In genomic region chr8:126734743-126735487, GRCm38 (mm10) we compare ENCODE assay signal across 8 mouse cellular contexts.
DNase-seq lines count a peak whose midpoint lies in the region; ATAC-seq lines count a peak whose summit lies in the region.

No protein-coding gene starts in this region.

- H3K4me1 ChIP-seq in heart, embryonic 10.5 days = peaks cover 28% of the 10 kb centered on the region
- peaks cover 9% of the 10 kb centered on the region; the same call in 1 of the 2 replicates for H3K4me1 ChIP-seq in brown adipose tissue, adult 24 weeks (ENCODE audit: control insufficient read depth, insufficient read depth, insufficient read length, low read length)
- H3K4me1 ChIP-seq in hindbrain, embryonic 16.5 days (ENCODE audit: control insufficient read depth, insufficient read depth, low read depth, low read length) = peaks cover 31% of the 10 kb centered on the region
- peaks cover 12% of the 10 kb centered on the region for H3K4me1 ChIP-seq in liver, embryonic 16.5 days (ENCODE audit: control insufficient read depth, low read depth, low read length)

- 69% methylated on average over 7 of the region's 7 CpGs for WGBS in heart, embryonic 10.5 days
- 58% methylated on average over 7 of the region's 7 CpGs for WGBS in hindbrain, embryonic 16.5 days
- 53% methylated on average over 7 of the region's 7 CpGs for WGBS in liver, embryonic 16.5 days (ENCODE audit: insufficient replicate concordance)

- intact Hi-C loops in heart, postnatal 36 days (cut with DNase I) = loop anchor here (5.0 kb wide), 1 partner anchor 52 kb away; no protein-coding TSS in a partner anchor

- H3K27me3 ChIP-seq in heart, embryonic 10.5 days (ENCODE audit: insufficient read depth, poor library complexity, severe bottlenecking) = no peaks in the 10 kb centered on the region
- H3K27me3 ChIP-seq in hindbrain, embryonic 16.5 days (replicated peaks; ENCODE audit: control insufficient read depth, insufficient read depth, low read length) = no peaks in the 10 kb centered on the region
- no peaks in the 10 kb centered on the region for H3K27me3 ChIP-seq in liver, embryonic 16.5 days (ENCODE audit: control insufficient read depth, insufficient read depth, low read depth, low read length)

- H3K9me3 ChIP-seq in heart, embryonic 10.5 days = no peaks in the 10 kb centered on the region
- H3K9me3 ChIP-seq in hindbrain, embryonic 16.5 days (ENCODE audit: control insufficient read depth, low read length) = no peaks in the 10 kb centered on the region
- H3K9me3 ChIP-seq in liver, embryonic 16.5 days (replicated peaks; ENCODE audit: control insufficient read depth, low read length) = no peaks in the 10 kb centered on the region

- DNase-seq in heart, embryonic 10.5 days (ENCODE audit: low spot score) = peak; percentile 63
- no peak for DNase-seq in heart, postnatal 36 days
- no peak for DNase-seq in frontal cortex, postnatal 25 days (ENCODE audit: low spot score in 2 of 2)
- no peak for DNase-seq in frontal cortex, postnatal 14 days (ENCODE audit: low spot score in 2 of 2)
- DNase-seq in right cerebral cortex, adult 18-20 months = no peak

- H3K36me3 ChIP-seq in heart, embryonic 10.5 days = no peaks in the 10 kb centered on the region
- H3K36me3 ChIP-seq in hindbrain, embryonic 16.5 days (ENCODE audit: control insufficient read depth, insufficient read depth, low read length) = no peaks in the 10 kb centered on the region
- H3K36me3 ChIP-seq in liver, embryonic 16.5 days (ENCODE audit: control insufficient read depth, insufficient read depth) = no peaks in the 10 kb centered on the region

- ATAC-seq in hindbrain, embryonic 16.5 days = no peak
- ATAC-seq in liver, embryonic 16.5 days (ENCODE audit: low read depth) = peak; percentile 16

- H3K9ac ChIP-seq in hindbrain, embryonic 16.5 days (ENCODE audit: low read depth, low read length) = no peak overlapping the region
- H3K9ac ChIP-seq in liver, embryonic 16.5 days (ENCODE audit: low read depth, low read length) = no peak overlapping the region

- H3K27ac ChIP-seq in heart, embryonic 10.5 days = peak overlapping the region; percentile 76
- 0 out of 2 replicates have a peak overlapping the region, but pooled peaks have one; percentile 9 for H3K27ac ChIP-seq in brown adipose tissue, adult 24 weeks (replicated peaks; ENCODE audit: low read depth, low read length)
- peak overlapping the region; percentile 62; the same call in 1 of the 2 replicates for H3K27ac ChIP-seq in hindbrain, embryonic 16.5 days (ENCODE audit: low read depth, low read length)
- peak overlapping the region; percentile 93 for H3K27ac ChIP-seq in liver, embryonic 16.5 days (ENCODE audit: low read length)

- H3K4me2 ChIP-seq in hindbrain, embryonic 16.5 days (ENCODE audit: low read length) = no peak overlapping the region; the same call in 1 of the 2 replicates
- no peak overlapping the region for H3K4me2 ChIP-seq in liver, embryonic 16.5 days (ENCODE audit: low read depth, low read length)

- no peak overlapping the region for H3K4me3 ChIP-seq in heart, embryonic 10.5 days
- H3K4me3 ChIP-seq in brown adipose tissue, adult 24 weeks (ENCODE audit: insufficient read depth, low read depth, low read length) = no peak overlapping the region
- no peak overlapping the region for H3K4me3 ChIP-seq in hindbrain, embryonic 16.5 days (ENCODE audit: low read length)
- no peak overlapping the region for H3K4me3 ChIP-seq in liver, embryonic 16.5 days (ENCODE audit: low read depth, low read length)

Comparison
In these comparisons a context has a peak if more than half of its experiments do, and no peak if none do; other contexts are left out.
1. H3K27ac ChIP-seq: peak in every context shown above with its lines; median percentile 93 in liver, embryonic 16.5 days; 76 in heart, embryonic 10.5 days; 62 in hindbrain, embryonic 16.5 days; 9 in brown adipose tissue, adult 24 weeks.